Mouse (Mus musculus) liver, embryonic 11.5 days (tissue): ENCODE data around the gene Hdac4. TPM values are rescaled to one million over a fixed set of nuclear protein-coding genes. Genes with fewer than 3 reads are reported as not detected.

ENCODE experiments used
- ATAC-seq: fragments of 200-750 bp; cut with Nextera tagmentation; replicated peaks from 2 replicates; pipeline ENCODE4 v1.8.0; 2017; ENCODE audit warnings: moderate number of reproducible peaks, mild to moderate bottlenecking, moderate TSS enrichment, moderate library complexity; ENCODE audit not compliant: low FRiP score
- DNase-seq: peaks from one replicate; pipeline ENCODE4 v3.0.0-alpha.2; 2017; ENCODE audit warnings: low spot score
- H3K27ac ChIP-seq: fragments of 300-500 bp; sonication (generic); 2 replicates; pipeline ENCODE4 v1.5.1; 2014; ENCODE audit warnings: mild to moderate bottlenecking, low read depth, low read length, control low read depth
- H3K27me3 ChIP-seq: fragments of 300-500 bp; sonication (generic); replicated peaks from 2 replicates; pipeline ENCODE4 v1.6.1; 2014; ENCODE audit warnings: low read length, mixed read lengths; ENCODE audit not compliant: control insufficient read depth, insufficient read depth
- H3K36me3 ChIP-seq: fragments of 300-500 bp; sonication (generic); 2 replicates; pipeline ENCODE4 v1.6.1; 2014; ENCODE audit warnings: mild to moderate bottlenecking, low read length, moderate library complexity, mixed read lengths; ENCODE audit not compliant: control insufficient read depth, insufficient read depth
- H3K4me1 ChIP-seq: fragments of 300-500 bp; sonication (generic); replicated peaks from 2 replicates; pipeline ENCODE4 v1.6.1; 2014; ENCODE audit warnings: low read length, mixed read lengths; ENCODE audit not compliant: control insufficient read depth, insufficient read depth
- H3K4me2 ChIP-seq: fragments of 300-500 bp; sonication (generic); 2 replicates; pipeline ENCODE4 v1.6.1; 2014; ENCODE audit warnings: mild to moderate bottlenecking, control low read depth, moderate library complexity
- H3K4me3 ChIP-seq: fragments of 300-500 bp; sonication (generic); 2 replicates; pipeline ENCODE4 v1.5.1; 2014; ENCODE audit warnings: low read depth, low read length, control low read depth
- H3K9ac ChIP-seq: fragments of 300-500 bp; sonication (generic); 2 replicates; pipeline ENCODE4 v1.6.1; 2014; ENCODE audit warnings: low read depth, low read length, control low read depth
- H3K9me3 ChIP-seq: fragments of 300-500 bp; sonication (generic); 2 replicates; pipeline ENCODE4 v1.6.1; 2016; ENCODE audit warnings: low read length, inconsistent platforms, mixed read lengths; ENCODE audit not compliant: control insufficient read depth
- WGBS: fragments of 180-500 bp; shearing (Covaris S2); extraction: QIAGEN DNeasy Blood & Tissue Kit; methylation state at CpG from one replicate; pipeline ENCODE4 v1.1.7; 2014; 5-methylcytosine and 5-hydroxymethylcytosine counted together
- polyA plus RNA-seq: library from polyadenylated mRNA; unstranded; fragments of >200 nt; fragmentation: Nextera tagmentation; extraction: Ambion mirVana; gene quantifications from 2 replicates; pipeline ENCODE4 v1.2.1, GENCODE M21; 2014

Gene Hdac4
- polyA plus RNA-seq, 1 experiment from 2014 or later, result 12.0 TPM

- Histone ChIP-seq H3K4me1 (peaks cover 8% of the 10 kb centered on the region), H3K36me3 (no peaks in the 10 kb centered on the region), H3K9ac (peak overlapping the region; percentile 88), H3K27ac (peak overlapping the region; percentile 94), H3K4me3 (peak overlapping the region; percentile 93), H3K9me3 (no peaks in the 10 kb centered on the region), H3K27me3 (no peaks in the 10 kb centered on the region), H3K4me2 (peak overlapping the region; percentile 78)
- ATAC-seq (peak; percentile 96), DNase-seq (peak; percentile 100)
- under 1% methylated on average over 95 of the region's 97 CpGs for WGBS
Observed at GRCm38 (mm10) chr1:92180141-92181137, 15.1 kb downstream of the Hdac4 start.

GRCm38 (mm10) chr1:92179489-92180006 is 16.0 kb downstream of the Hdac4 start:
- no peaks in the 10 kb centered on the region for H3K27me3 ChIP-seq
- WGBS, result under 1% methylated on average over 57 of the region's 61 CpGs

GRCm38 (mm10) chr1:92179070-92179469 is 16.4 kb downstream of the Hdac4 start:
- Histone ChIP-seq H3K9ac (peak overlapping the region; percentile 88), H3K9me3 (no peaks in the 10 kb centered on the region), H3K4me1 (peaks cover 8% of the 10 kb centered on the region), H3K36me3 (no peaks in the 10 kb centered on the region), H3K27ac (peak overlapping the region; percentile 86; the same call in 1 of the 2 replicates), H3K27me3 (no peaks in the 10 kb centered on the region), H3K4me2 (peak overlapping the region; percentile 78), H3K4me3 (peak overlapping the region; percentile 93)
- peak; percentile 49 for DNase-seq
- no peak for ATAC-seq
- WGBS, result 9% methylated on average over 11 of the region's 11 CpGs

More at GRCm38 (mm10) chr1:92179489-92180006, 16.0 kb downstream of the Hdac4 start:
- ATAC-seq, result no peak
- Histone ChIP-seq H3K4me3 (peak overlapping the region; percentile 93), H3K36me3 (no peaks in the 10 kb centered on the region), H3K27ac (peak overlapping the region; percentile 86), H3K9me3 (no peaks in the 10 kb centered on the region), H3K9ac (peak overlapping the region; percentile 88), H3K4me2 (peak overlapping the region; percentile 78), H3K4me1 (peaks cover 8% of the 10 kb centered on the region)
- peak; percentile 62 for DNase-seq

- H3K27ac ChIP-seq, result no peak overlapping the region
- peak overlapping the region; percentile 88; the same call in 1 of the 2 replicates for H3K9ac ChIP-seq
- H3K4me3 ChIP-seq, result peak overlapping the region; percentile 93
- DNase-seq, result no peak
- 54% methylated on average over 10 of the region's 10 CpGs for WGBS
- H3K4me2 ChIP-seq, result peak overlapping the region; percentile 78
- H3K4me1 ChIP-seq, result peaks cover 8% of the 10 kb centered on the region
- no peak for ATAC-seq
- no peaks in the 10 kb centered on the region for H3K36me3 ChIP-seq
- no peaks in the 10 kb centered on the region for H3K27me3 ChIP-seq
- H3K9me3 ChIP-seq, result no peaks in the 10 kb centered on the region
Observed at GRCm38 (mm10) chr1:92178021-92178895, 17.2 kb downstream of the Hdac4 start.

- DNase-seq (no peak), ATAC-seq (no peak)
- H3K27ac ChIP-seq, result no peak overlapping the region
- no peaks in the 10 kb centered on the region for H3K27me3 ChIP-seq
- H3K4me3 ChIP-seq, result no peak overlapping the region
- WGBS, result 80% methylated on average over 5 of the region's 5 CpGs
- no peaks in the 10 kb centered on the region for H3K36me3 ChIP-seq
- no peak overlapping the region for H3K4me2 ChIP-seq
- peaks cover 8% of the 10 kb centered on the region for H3K4me1 ChIP-seq
- no peak overlapping the region for H3K9ac ChIP-seq
- no peaks in the 10 kb centered on the region for H3K9me3 ChIP-seq
Observed at GRCm38 (mm10) chr1:92177599-92177998, 17.9 kb downstream of the Hdac4 start.

GRCm38 (mm10) chr1:92177196-92177595 is 18.3 kb downstream of the Hdac4 start:
- no peak for DNase-seq
- Histone ChIP-seq H3K27me3 (no peaks in the 10 kb centered on the region), H3K9ac (no peak overlapping the region), H3K4me3 (no peak overlapping the region), H3K4me1 (peaks cover 8% of the 10 kb centered on the region), H3K27ac (no peak overlapping the region), H3K9me3 (no peaks in the 10 kb centered on the region), H3K36me3 (no peaks in the 10 kb centered on the region), H3K4me2 (no peak overlapping the region)
- WGBS, result 76% methylated on average over 3 of the region's 3 CpGs
- ATAC-seq, result no peak

- no peaks in the 10 kb centered on the region for H3K27me3 ChIP-seq
- no peak overlapping the region for H3K4me3 ChIP-seq
- H3K27ac ChIP-seq, result no peak overlapping the region
- WGBS, result 75% methylated on average over 6 of the region's 6 CpGs
- H3K4me1 ChIP-seq, result peaks cover 8% of the 10 kb centered on the region
- no peak overlapping the region for H3K9ac ChIP-seq
- H3K4me2 ChIP-seq, result no peak overlapping the region
- H3K9me3 ChIP-seq, result no peaks in the 10 kb centered on the region
- no peak for ATAC-seq
- H3K36me3 ChIP-seq, result no peaks in the 10 kb centered on the region
- DNase-seq, result no peak
Observed at GRCm38 (mm10) chr1:92175266-92175665, 20.2 kb downstream of the Hdac4 start.

GRCm38 (mm10) chr1:92174898-92175255 is 20.6 kb downstream of the Hdac4 start:
- Histone ChIP-seq H3K4me1 (peaks cover 8% of the 10 kb centered on the region), H3K4me2 (no peak overlapping the region), H3K36me3 (no peaks in the 10 kb centered on the region), H3K9me3 (no peaks in the 10 kb centered on the region), H3K4me3 (no peak overlapping the region), H3K27ac (no peak overlapping the region), H3K27me3 (no peaks in the 10 kb centered on the region), H3K9ac (no peak overlapping the region)
- WGBS, result 82% methylated on average over 5 of the region's 5 CpGs
- DNase-seq (no peak), ATAC-seq (no peak)
